Mouse (Mus musculus) liver, adult 2 months (tissue): ENCODE measurements around the gene St3gal2.

Experiments
- CTCF ChIP-seq: fragments of 200-500 bp; IDR thresholded peaks from 2 replicates; pipeline ENCODE4 v1.5.1; 2011; ENCODE audit warnings: low read depth, low read length, control low read depth
- POLR2A ChIP-seq: fragments of 200-500 bp; IDR thresholded peaks from 2 replicates; pipeline ENCODE4 v1.6.1; 2011; ENCODE audit warnings: low read length, control low read depth; ENCODE audit not compliant: insufficient read depth; ENCODE audit errors: extremely low read depth

DNA sequence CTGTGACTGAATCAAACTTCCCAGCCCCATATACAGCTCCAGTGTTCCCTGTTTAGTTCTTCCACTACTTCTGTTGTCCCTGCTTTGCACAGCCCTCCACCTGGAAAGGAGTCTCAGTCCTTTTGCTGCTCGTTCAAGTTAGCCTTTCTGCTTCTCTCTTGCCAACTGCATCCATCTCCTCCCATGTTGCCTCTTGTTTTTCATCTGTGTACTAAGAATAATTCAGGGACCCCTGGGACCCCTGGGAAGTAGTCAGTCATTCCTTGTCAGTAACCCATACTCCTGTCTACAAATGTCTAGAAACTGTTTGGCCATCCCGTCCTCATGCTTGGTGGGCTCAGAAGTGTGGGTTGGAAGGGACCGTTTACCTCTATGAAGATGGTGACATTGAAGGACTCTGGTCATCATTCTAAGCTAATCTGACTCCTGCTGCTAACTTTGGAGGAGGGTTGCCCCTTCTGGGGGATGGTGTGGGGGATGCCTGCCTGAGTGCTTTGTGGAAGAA, 1.1 kb downstream of the St3gal2 start:
- no peak for TF ChIP-seq POLR2A
- no peak for TF ChIP-seq CTCF
